Mouse (Mus musculus): ENCODE measurements at regions not wholly inside any gene's neighbourhood (a gene's known extent, or its start where the extent isn't known, plus 50 kb on each side); places are given as distances from the start of the nearest gene placed in this dataset.

- no peak for DNase-seq (ENCODE audit: extremely low spot score in 1 of 2, low spot score in 2 of 2)
- Histone ChIP-seq H3K4me3 (no peak overlapping the region), H3K27ac (no peak overlapping the region; the same call in 1 of the 2 replicates)
- intact Hi-C loops (cut with DNase I), result no loop called here
- TF ChIP-seq CTCF (IDR thresholded peaks at IDR 0.05), result no peak
Observed at GRCm38 (mm10) chr3:105364685-105365084, 87.4 kb upstream of the Kcnd3 start.

- DNase-seq (ENCODE audit: extremely low spot score in 1 of 2, low spot score in 2 of 2), result no peak
- H3K4me3 ChIP-seq, result no peak overlapping the region
- intact Hi-C loops (cut with DNase I), result no loop called here
- TF ChIP-seq CTCF (IDR thresholded peaks at IDR 0.05), result no peak
- H3K27ac ChIP-seq, result no peak overlapping the region
Observed at GRCm38 (mm10) chr3:105366806-105367205, 85.3 kb upstream of the Kcnd3 start.

GRCm38 (mm10) chr3:105367972-105368371 lies 84.2 kb upstream of the Kcnd3 start:
- H3K27ac ChIP-seq, result no peak overlapping the region
- DNase-seq (ENCODE audit: extremely low spot score in 1 of 2, low spot score in 2 of 2), result no peak
- intact Hi-C loops (cut with DNase I), result no loop called here
- no peak for TF ChIP-seq CTCF (IDR thresholded peaks at IDR 0.05)
- no peak overlapping the region for H3K4me3 ChIP-seq

GRCm38 (mm10) chr3:105372371-105372828 lies 79.7 kb upstream of the Kcnd3 start:
- Histone ChIP-seq H3K4me3 (no peak overlapping the region), H3K27ac (no peak overlapping the region)
- no peak for DNase-seq (ENCODE audit: extremely low spot score in 1 of 2, low spot score in 2 of 2)
- TF ChIP-seq CTCF (IDR thresholded peaks at IDR 0.05), result no peak
- intact Hi-C loops (cut with DNase I), result no loop called here

- no peak overlapping the region for H3K27ac ChIP-seq
- DNase-seq (ENCODE audit: extremely low spot score in 1 of 2, low spot score in 2 of 2), result no peak
- intact Hi-C loops (cut with DNase I), result no loop called here
Observed at GRCm38 (mm10) chr3:105374306-105374705, 77.8 kb upstream of the Kcnd3 start.

GRCm38 (mm10) chr3:105374836-105375235 lies 77.3 kb upstream of the Kcnd3 start:
- TF ChIP-seq CTCF (IDR thresholded peaks at IDR 0.05), result no peak
- intact Hi-C loops (cut with DNase I), result no loop called here
- H3K27ac ChIP-seq, result no peak overlapping the region
- H3K4me3 ChIP-seq, result no peak overlapping the region
- no peak for DNase-seq (ENCODE audit: extremely low spot score in 1 of 2, low spot score in 2 of 2)

More at GRCm38 (mm10) chr3:105374306-105374705, 77.8 kb upstream of the Kcnd3 start:
- no peak overlapping the region for H3K4me3 ChIP-seq
- no peak for TF ChIP-seq CTCF (IDR thresholded peaks at IDR 0.05)

- peak overlapping the region; percentile 40; the same call in 1 of the 2 replicates for H3K27ac ChIP-seq
Observed at GRCm38 (mm10) chr3:105375383-105375782, 76.7 kb upstream of the Kcnd3 start.

GRCm38 (mm10) chr3:105375820-105376219 lies 76.3 kb upstream of the Kcnd3 start:
- DNase-seq (ENCODE audit: extremely low spot score in 1 of 2, low spot score in 2 of 2), result no peak
- H3K4me3 ChIP-seq, result no peak overlapping the region
- intact Hi-C loops (cut with DNase I), result no loop called here
- no peak for TF ChIP-seq CTCF (IDR thresholded peaks at IDR 0.05)
- H3K27ac ChIP-seq, result peak overlapping the region; percentile 40; the same call in 1 of the 2 replicates

More at GRCm38 (mm10) chr3:105375383-105375782, 76.7 kb upstream of the Kcnd3 start:
- no peak for DNase-seq (ENCODE audit: extremely low spot score in 1 of 2, low spot score in 2 of 2)
- intact Hi-C loops (cut with DNase I), result no loop called here
- no peak overlapping the region for H3K4me3 ChIP-seq
- no peak for TF ChIP-seq CTCF (IDR thresholded peaks at IDR 0.05)

- Histone ChIP-seq H3K27ac (no peak overlapping the region), H3K4me3 (no peak overlapping the region)
- intact Hi-C loops (cut with DNase I), result no loop called here
- DNase-seq (ENCODE audit: extremely low spot score in 1 of 2, low spot score in 2 of 2), result no peak
- no peak for TF ChIP-seq CTCF (IDR thresholded peaks at IDR 0.05)
Observed at GRCm38 (mm10) chr3:105376346-105376745, 75.8 kb upstream of the Kcnd3 start.

GRCm38 (mm10) chr3:105380818-105381217 lies 71.3 kb upstream of the Kcnd3 start:
- H3K27ac ChIP-seq, result no peak overlapping the region
- TF ChIP-seq CTCF (IDR thresholded peaks at IDR 0.05), result no peak
- H3K4me3 ChIP-seq, result no peak overlapping the region
- intact Hi-C loops (cut with DNase I), result no loop called here
- no peak for DNase-seq (ENCODE audit: extremely low spot score in 1 of 2, low spot score in 2 of 2)

GRCm38 (mm10) chr3:105392611-105393514 lies 59.3 kb upstream of the Kcnd3 start:
- peak in 1 of 2 experiments; percentile 24 for DNase-seq (ENCODE audit: extremely low spot score in 1 of 2, low spot score in 2 of 2)
- no peak for TF ChIP-seq CTCF (IDR thresholded peaks at IDR 0.05)
- no peak overlapping the region for H3K27ac ChIP-seq
- intact Hi-C loops (cut with DNase I), result no loop called here
- no peak overlapping the region for H3K4me3 ChIP-seq

Measured in left cerebral cortex, adult 2 months (tissue).